Mouse (Mus musculus) bone marrow macrophage, adult 2 months (primary cell): ENCODE results near the gene Mex3a.

Experiments used
- CTCF ChIP-seq: IDR thresholded peaks from 2 replicates; pipeline ENCODE4 v1.5.1; 2012; ENCODE audit warnings: low read depth, mild to moderate bottlenecking, low read length, moderate library complexity
- POLR2A ChIP-seq: IDR thresholded peaks from 2 replicates; pipeline ENCODE4 v1.6.1; 2012; ENCODE audit warnings: mild to moderate bottlenecking, low read depth, low read length, borderline replicate concordance

DNA sequence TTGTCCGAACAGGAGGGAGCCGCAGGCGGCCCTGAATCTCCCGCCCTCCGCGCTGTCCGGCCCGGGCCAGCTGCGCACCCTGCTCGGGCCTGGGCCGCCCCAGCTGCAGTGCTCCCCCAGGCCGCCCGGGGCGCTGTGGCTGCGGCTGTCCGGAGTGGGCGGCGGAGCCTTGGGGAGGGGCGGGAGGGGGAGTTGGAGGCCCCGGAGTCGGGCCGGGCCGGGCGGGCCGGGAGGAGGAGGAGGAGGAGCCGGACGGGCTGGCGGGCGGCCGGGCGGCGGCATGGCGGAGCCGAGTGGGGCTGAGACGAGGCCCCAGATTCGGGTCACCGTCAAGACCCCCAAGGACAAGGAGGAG, 21.3 kb downstream of the Mex3a start, which contains the start of gene Ubqln4:
- TF ChIP-seq CTCF = no peak
- no peak; the same call in 1 of the 2 replicates for TF ChIP-seq POLR2A
